Mouse (Mus musculus) E14TG2a.4 (cell line): ENCODE data around the gene Oaz1.

Experiments
- H3K27me3 ChIP-seq: 2 replicates; pipeline ENCODE4 v1.6.1; 2014; ENCODE audit warnings: low read length, control low read depth; ENCODE audit not compliant: insufficient read depth
- H3K36me3 ChIP-seq: 2 replicates; pipeline ENCODE4 v1.6.1; 2014; ENCODE audit warnings: low read length, control low read depth; ENCODE audit not compliant: insufficient read depth
- H3K4me1 ChIP-seq: replicated peaks from 2 replicates; pipeline ENCODE4 v1.6.1; 2014; ENCODE audit warnings: low read depth, low read length, control low read depth
- H3K4me3 ChIP-seq: replicated peaks from 2 replicates; pipeline ENCODE4 v1.5.1; 2014; ENCODE audit warnings: mild to moderate bottlenecking, low read length
- H3K9me3 ChIP-seq: 2 replicates; pipeline ENCODE4 v1.6.1; 2014; ENCODE audit warnings: low read length, control low read depth
- CTCF ChIP-seq: conservative IDR thresholded peaks from 2 replicates; pipeline ENCODE4 v1.5.1; 2014; ENCODE audit warnings: low read length
- NANOG ChIP-seq: IDR thresholded peaks from 2 replicates; pipeline ENCODE4 v1.6.1; 2014; ENCODE audit warnings: borderline replicate concordance, low read length, mixed read lengths
- POU5F1 ChIP-seq: IDR thresholded peaks from 2 replicates; pipeline ENCODE4 v1.6.1; 2014; ENCODE audit warnings: low read length, borderline replicate concordance

Oaz1 gene

GRCm38 (mm10) chr10:80806341-80807056 is 20.0 kb upstream of the Oaz1 start:
- Histone ChIP-seq H3K4me1 (peaks cover 85% of the 10 kb centered on the region), H3K27me3 (peaks cover 39% of the 10 kb centered on the region), H3K9me3 (no peaks in the 10 kb centered on the region), H3K36me3 (peaks cover 39% of the 10 kb centered on the region), H3K4me3 (peak overlapping the region; percentile 84)
- TF ChIP-seq CTCF (no peak), NANOG (no peak), POU5F1 (no peak)

GRCm38 (mm10) chr10:80807057-80807627 is 19.3 kb upstream of the Oaz1 start:
- Histone ChIP-seq H3K9me3 (no peaks in the 10 kb centered on the region), H3K4me1 (peaks cover 79% of the 10 kb centered on the region), H3K4me3 (peak overlapping the region; percentile 84), H3K27me3 (peaks cover 45% of the 10 kb centered on the region), H3K36me3 (peaks cover 33% of the 10 kb centered on the region)
- TF ChIP-seq POU5F1, result no peak
- no peak for TF ChIP-seq NANOG
- TF ChIP-seq CTCF, result no peak

GRCm38 (mm10) chr10:80808099-80808984 is 18.1 kb upstream of the Oaz1 start:
- H3K4me3 ChIP-seq, result peak overlapping the region; percentile 65
- H3K9me3 ChIP-seq, result no peaks in the 10 kb centered on the region
- peaks cover 21% of the 10 kb centered on the region for H3K36me3 ChIP-seq
- TF ChIP-seq NANOG (no peak), POU5F1 (no peak), CTCF (no peak)
- H3K27me3 ChIP-seq, result peaks cover 55% of the 10 kb centered on the region
- peaks cover 70% of the 10 kb centered on the region for H3K4me1 ChIP-seq

GRCm38 (mm10) chr10:80808985-80809632 is 17.3 kb upstream of the Oaz1 start:
- TF ChIP-seq NANOG (no peak), POU5F1 (no peak), CTCF (no peak)
- Histone ChIP-seq H3K27me3 (peaks cover 59% of the 10 kb centered on the region), H3K9me3 (no peaks in the 10 kb centered on the region), H3K36me3 (peaks cover 13% of the 10 kb centered on the region), H3K4me3 (peak overlapping the region; percentile 65), H3K4me1 (peaks cover 62% of the 10 kb centered on the region)

GRCm38 (mm10) chr10:80810084-80810483 is 16.4 kb upstream of the Oaz1 start:
- H3K36me3 ChIP-seq, result peaks cover 3% of the 10 kb centered on the region
- H3K27me3 ChIP-seq, result peaks cover 63% of the 10 kb centered on the region
- TF ChIP-seq NANOG (no peak), POU5F1 (no peak), CTCF (no peak)
- H3K4me3 ChIP-seq, result peak overlapping the region; percentile 74
- H3K9me3 ChIP-seq, result no peaks in the 10 kb centered on the region
- H3K4me1 ChIP-seq, result peaks cover 53% of the 10 kb centered on the region

GRCm38 (mm10) chr10:80812391-80813041 is 13.9 kb upstream of the Oaz1 start:
- Histone ChIP-seq H3K36me3 (no peaks in the 10 kb centered on the region), H3K27me3 (peaks cover 55% of the 10 kb centered on the region), H3K4me1 (peaks cover 35% of the 10 kb centered on the region), H3K9me3 (no peaks in the 10 kb centered on the region), H3K4me3 (no peak overlapping the region)
- no peak for TF ChIP-seq CTCF
- no peak for TF ChIP-seq POU5F1
- no peak for TF ChIP-seq NANOG

GRCm38 (mm10) chr10:80813366-80813765 is 13.1 kb upstream of the Oaz1 start, which contains the start of gene Jsrp1:
Gene Jsrp1, minus strand, starts transcription at chr10:80813498.
- H3K9me3 ChIP-seq, result no peaks in the 10 kb centered on the region
- H3K4me3 ChIP-seq, result no peak within 1 kb of the TSS
- TF ChIP-seq CTCF (no peak), NANOG (no peak), POU5F1 (no peak)
- H3K27me3 ChIP-seq, result peaks cover 52% of the 10 kb centered on the region
- H3K4me1 ChIP-seq, result peaks cover 27% of the 10 kb centered on the region
- no peaks in the 10 kb centered on the region for H3K36me3 ChIP-seq
